Mouse (Mus musculus) thymus, adult 2 months (tissue): ENCODE results near the gene Tenm4.

Experiments
- CTCF ChIP-seq: fragments of 200-500 bp; IDR thresholded peaks from 2 replicates; pipeline ENCODE4 v1.5.1; 2012; ENCODE audit warnings: mild to moderate bottlenecking, control low read depth, low read length, moderate library complexity, borderline replicate concordance; ENCODE audit not compliant: control insufficient read depth, poor library complexity, insufficient read depth; ENCODE audit errors: extremely low read depth
- POLR2A ChIP-seq: fragments of 200-500 bp; IDR thresholded peaks from 2 replicates; pipeline ENCODE4 v1.6.1; 2012; ENCODE audit warnings: mild to moderate bottlenecking, low read length, control low read depth, moderate library complexity; ENCODE audit not compliant: control insufficient read depth, poor library complexity, insufficient read depth; ENCODE audit errors: extremely low read depth

DNA sequence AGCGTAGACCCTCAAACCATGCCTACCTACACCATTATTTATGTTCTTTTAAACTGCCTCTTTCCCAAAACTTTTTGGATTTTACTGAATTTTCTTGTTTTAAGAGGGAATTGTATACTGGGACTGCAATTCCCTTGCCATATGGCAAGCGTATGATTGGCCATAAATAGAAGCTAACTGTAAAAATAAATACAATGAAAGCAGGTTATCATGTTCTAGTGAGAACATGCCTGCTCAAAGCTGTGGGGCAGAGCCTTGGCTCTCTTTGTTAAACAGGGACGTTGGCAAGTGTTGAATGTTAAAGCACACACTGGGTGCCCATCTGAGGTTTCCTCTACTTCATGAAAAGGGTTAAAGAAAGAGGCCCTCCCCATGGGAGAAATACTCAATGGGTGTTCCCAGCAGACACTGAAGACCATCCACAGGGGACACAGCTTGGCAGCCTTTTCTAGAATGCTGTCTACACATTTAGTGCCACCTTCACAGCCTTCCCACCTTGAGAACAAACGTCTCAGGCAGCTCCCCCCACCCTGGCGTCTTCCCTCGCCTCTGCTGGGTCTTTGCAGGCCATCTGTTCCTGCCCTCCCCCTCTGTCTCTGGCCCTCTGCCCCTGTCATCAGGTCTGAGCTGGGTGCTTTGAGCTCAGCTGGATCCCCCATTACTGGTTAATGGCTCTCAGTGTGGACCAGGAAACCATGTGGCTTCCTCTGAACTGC is 480.7 kb downstream of the Tenm4 start:
- TF ChIP-seq POLR2A (no peak), CTCF (no peak)
